Mouse (Mus musculus): ENCODE measurements around the gene Olfr13.
"Not testable (repeated sequence)": the region's sequence is repeated elsewhere in the genome, so short reads cannot be mapped to it uniquely, and the experiment has no call there.

Olfr13 gene

GRCm38 (mm10) chr6:43171840-43172239, at the start of gene Olfr13:
Olfr13 (plus strand) TSS chr6:43172140.
- no peak for DNase-seq

GRCm38 (mm10) chr6:43146267-43146666, 25.7 kb upstream of the Olfr13 start, which contains the start of gene Olfr237-ps1:
Olfr237-ps1 (plus strand) TSS chr6:43146567.
- not testable (repeated sequence) for DNase-seq

- DNase-seq, result no peak
Observed at GRCm38 (mm10) chr6:43159502-43159901, 12.4 kb upstream of the Olfr13 start.

- no peak for DNase-seq
Observed at GRCm38 (mm10) chr6:43162982-43163381, 9.0 kb upstream of the Olfr13 start, which contains the start of gene Olfr437. Olfr437 (plus strand) TSS chr6:43163282.

GRCm38 (mm10) chr6:43167246-43167645, 4.7 kb upstream of the Olfr13 start:
- DNase-seq, result no peak

- DNase-seq, result no peak
Observed at GRCm38 (mm10) chr6:43178129-43178528, 6.2 kb downstream of the Olfr13 start.

GRCm38 (mm10) chr6:43178584-43179501, 6.9 kb downstream of the Olfr13 start:
- DNase-seq, result no peak

- no peak for DNase-seq
Observed at GRCm38 (mm10) chr6:43190986-43191385, 19.0 kb downstream of the Olfr13 start.

- DNase-seq, result no peak
Observed at GRCm38 (mm10) chr6:43196781-43197180, 24.8 kb downstream of the Olfr13 start, which contains the start of gene Olfr435. Olfr435 (plus strand) TSS chr6:43197146.

- DNase-seq, result no peak
Observed at GRCm38 (mm10) chr6:43198094-43198493, 26.2 kb downstream of the Olfr13 start.

GRCm38 (mm10) chr6:43202786-43203185, 30.8 kb downstream of the Olfr13 start:
- DNase-seq, result no peak

GRCm38 (mm10) chr6:43205355-43205754, 33.4 kb downstream of the Olfr13 start:
- no peak for DNase-seq

- DNase-seq, result not testable (repeated sequence)
Observed at GRCm38 (mm10) chr6:43212873-43213272, 40.9 kb downstream of the Olfr13 start, which contains the start of gene Olfr434. Olfr434 (plus strand) TSS chr6:43213021.
